Mouse (Mus musculus): ENCODE measurements around the gene Rasal1. TPM values are rescaled to one million over a fixed set of nuclear protein-coding genes. Genes with fewer than 3 reads are reported as not detected.

Rasal1 gene
- polyA plus RNA-seq, 1 experiment = 27.7 TPM

DNA sequence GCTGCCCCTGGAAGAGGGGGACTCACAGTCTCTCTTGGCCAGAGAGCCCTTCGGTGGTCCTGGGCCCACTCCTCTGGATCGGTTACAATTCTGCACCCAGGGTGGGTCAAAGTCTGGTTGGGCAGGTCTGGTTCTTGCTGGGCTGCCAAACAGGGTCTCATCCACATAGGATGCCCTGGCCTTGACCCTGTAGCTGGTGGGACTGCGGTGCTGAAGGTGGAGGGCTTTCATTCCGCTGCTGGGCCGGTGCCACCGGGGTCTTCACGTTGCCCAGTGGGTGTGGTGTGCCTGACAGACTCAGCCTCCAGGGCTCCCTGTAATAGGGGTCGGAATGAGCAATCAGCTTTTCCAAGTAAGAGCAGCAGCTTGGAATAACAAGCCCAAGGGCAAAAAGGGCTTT, 37.2 kb upstream of the Rasal1 start:
- Histone ChIP-seq H3K4me3 (ENCODE audit: control insufficient read depth, insufficient read depth, low read length) (no peak overlapping the region), H3K27me3 (ENCODE audit: control insufficient read depth, insufficient read depth, low read length) (no peaks in the 10 kb centered on the region), H3K27ac (ENCODE audit: control insufficient read depth, insufficient read depth, low read length) (no peak overlapping the region), H3K36me3 (ENCODE audit: control insufficient read depth, insufficient read depth, low read length) (no peaks in the 10 kb centered on the region), H3K4me1 (replicated peaks; ENCODE audit: control insufficient read depth, insufficient read depth, low read length) (peaks cover 15% of the 10 kb centered on the region)
- 86% methylated on average over 8 of the region's 8 CpGs for WGBS
- DNase-seq = no peak
- TF ChIP-seq CTCF (IDR thresholded peaks at IDR 0.05; ENCODE audit: borderline replicate concordance, control insufficient read depth, extremely low read depth, insufficient read depth, low read length, poor library complexity) (no peak), POLR2A (IDR thresholded peaks at IDR 0.05; ENCODE audit: control insufficient read depth, extremely low read depth, insufficient read depth, low read length, poor library complexity) (no peak)

DNA sequence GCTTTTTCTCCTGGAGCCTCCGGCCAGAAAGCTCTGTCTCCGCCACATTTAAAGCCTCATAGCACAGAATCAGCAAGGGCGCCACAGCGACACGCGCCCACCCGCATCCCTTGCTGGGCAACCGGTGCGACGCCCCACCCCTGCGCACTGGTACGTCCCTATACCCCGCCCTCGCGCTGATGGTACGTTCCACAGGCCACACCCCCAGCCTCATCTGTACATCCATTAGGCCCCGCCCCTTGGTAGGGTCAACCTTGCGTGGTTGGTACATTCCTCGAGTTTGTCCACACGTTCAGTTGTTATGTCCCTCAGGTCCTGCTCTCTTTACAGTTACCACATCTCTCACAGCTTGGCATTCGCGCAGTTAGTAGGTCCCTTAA, 36.2 kb upstream of the Rasal1 start, which contains the start of the genes Rita1 and Ddx54:
Rita1 (minus strand) TSS at position 148 of the 380 bp plus-strand sequence.
Ddx54 (plus strand) TSS at position 298 of the 380 bp plus-strand sequence.
- Histone ChIP-seq H3K36me3 (ENCODE audit: control insufficient read depth, insufficient read depth, low read length) (no peaks in the 10 kb centered on the region), H3K4me1 (replicated peaks; ENCODE audit: control insufficient read depth, insufficient read depth, low read length) (peaks cover 15% of the 10 kb centered on the region), H3K27ac (ENCODE audit: control insufficient read depth, insufficient read depth, low read length) (peak within 1 kb of the TSS; percentile 51), H3K27me3 (ENCODE audit: control insufficient read depth, insufficient read depth, low read length) (no peaks in the 10 kb centered on the region), H3K4me3 (ENCODE audit: control insufficient read depth, insufficient read depth, low read length) (peak within 1 kb of the TSS; percentile 64)
- under 1% methylated on average over 22 of the region's 22 CpGs for WGBS
- peak; percentile 98 for DNase-seq
- TF ChIP-seq CTCF (IDR thresholded peaks at IDR 0.05; ENCODE audit: borderline replicate concordance, control insufficient read depth, extremely low read depth, insufficient read depth, low read length, poor library complexity) = no peak
- TF ChIP-seq POLR2A (IDR thresholded peaks at IDR 0.05; ENCODE audit: control insufficient read depth, extremely low read depth, insufficient read depth, low read length, poor library complexity) = no peak

DNA sequence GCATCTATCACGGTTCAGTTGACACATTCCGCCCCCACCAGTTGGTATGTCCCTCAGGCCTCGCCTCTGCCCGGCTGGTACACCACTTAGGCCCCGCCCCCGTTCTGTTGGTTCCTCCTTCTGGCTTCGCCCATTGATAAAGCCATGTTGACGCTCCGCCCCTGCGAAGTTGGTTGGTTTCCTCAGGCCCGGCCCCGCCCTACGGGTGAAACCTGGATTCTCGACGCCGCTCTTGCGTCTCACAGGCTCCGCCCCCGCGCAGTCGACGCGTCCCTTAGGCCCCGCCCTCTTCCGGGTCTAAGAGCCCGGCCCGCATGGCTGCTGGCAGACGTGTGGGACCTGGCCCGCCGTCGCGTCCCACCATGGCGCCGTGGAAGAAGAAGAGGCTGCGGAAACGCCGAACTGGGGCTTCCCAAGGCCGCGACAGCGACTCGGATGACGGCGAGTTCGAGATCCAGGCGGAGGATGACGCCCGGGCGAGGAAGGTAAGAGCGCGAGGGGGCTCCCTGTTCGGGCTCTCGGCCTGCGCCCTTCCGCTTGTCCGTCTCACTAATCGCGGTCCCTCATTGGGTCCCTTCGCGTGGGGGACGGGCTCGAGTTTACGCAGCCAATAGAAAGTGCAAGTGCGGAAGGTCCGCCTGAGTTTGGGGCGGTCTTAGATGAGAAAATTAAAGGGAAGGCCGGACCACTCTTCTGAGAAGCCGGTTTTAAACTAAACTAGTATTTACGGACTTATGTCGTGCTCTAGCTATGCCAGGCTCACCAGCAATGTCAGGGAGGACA, 35.6 kb upstream of the Rasal1 start:
- Histone ChIP-seq H3K27me3 (ENCODE audit: control insufficient read depth, insufficient read depth, low read length) (no peaks in the 10 kb centered on the region), H3K36me3 (ENCODE audit: control insufficient read depth, insufficient read depth, low read length) (no peaks in the 10 kb centered on the region), H3K4me3 (ENCODE audit: control insufficient read depth, insufficient read depth, low read length) (peak overlapping the region; percentile 64), H3K27ac (ENCODE audit: control insufficient read depth, insufficient read depth, low read length) (peak overlapping the region; percentile 51), H3K4me1 (replicated peaks; ENCODE audit: control insufficient read depth, insufficient read depth, low read length) (peaks cover 15% of the 10 kb centered on the region)
- TF ChIP-seq CTCF (IDR thresholded peaks at IDR 0.05; ENCODE audit: borderline replicate concordance, control insufficient read depth, extremely low read depth, insufficient read depth, low read length, poor library complexity) (peak; percentile 66), POLR2A (IDR thresholded peaks at IDR 0.05; ENCODE audit: control insufficient read depth, extremely low read depth, insufficient read depth, low read length, poor library complexity) (peak; percentile 99)
- under 1% methylated on average over 69 of the region's 69 CpGs for WGBS
- DNase-seq = peak; percentile 100

DNA sequence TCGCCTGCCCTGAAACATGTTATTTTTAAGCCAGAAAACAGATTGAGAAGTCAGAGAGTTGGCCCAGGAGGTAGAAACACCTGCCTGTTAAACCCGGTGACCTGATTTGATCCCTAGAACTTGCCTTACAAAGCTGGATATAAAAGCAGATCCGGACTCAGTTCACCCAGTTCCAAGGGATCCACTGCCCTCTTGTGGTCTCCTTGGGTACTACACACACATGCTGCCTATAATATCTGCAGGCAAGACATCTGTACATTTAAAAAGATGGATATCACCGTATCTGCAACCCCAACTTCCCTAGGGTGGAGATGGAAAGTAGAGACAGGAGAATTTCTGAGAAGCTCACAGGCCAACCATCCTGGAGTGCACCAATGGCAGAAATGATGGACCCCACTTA, 32.7 kb upstream of the Rasal1 start:
- Histone ChIP-seq H3K27me3 (ENCODE audit: control insufficient read depth, insufficient read depth, low read length) (no peaks in the 10 kb centered on the region), H3K27ac (ENCODE audit: control insufficient read depth, insufficient read depth, low read length) (no peak overlapping the region), H3K4me3 (ENCODE audit: control insufficient read depth, insufficient read depth, low read length) (no peak overlapping the region), H3K36me3 (ENCODE audit: control insufficient read depth, insufficient read depth, low read length) (peaks cover 14% of the 10 kb centered on the region), H3K4me1 (replicated peaks; ENCODE audit: control insufficient read depth, insufficient read depth, low read length) (peaks cover 31% of the 10 kb centered on the region)
- TF ChIP-seq CTCF (IDR thresholded peaks at IDR 0.05; ENCODE audit: borderline replicate concordance, control insufficient read depth, extremely low read depth, insufficient read depth, low read length, poor library complexity) (no peak), POLR2A (IDR thresholded peaks at IDR 0.05; ENCODE audit: control insufficient read depth, extremely low read depth, insufficient read depth, low read length, poor library complexity) (no peak)
- 98% methylated on average over 4 of the region's 4 CpGs for WGBS
- no peak for DNase-seq

DNA sequence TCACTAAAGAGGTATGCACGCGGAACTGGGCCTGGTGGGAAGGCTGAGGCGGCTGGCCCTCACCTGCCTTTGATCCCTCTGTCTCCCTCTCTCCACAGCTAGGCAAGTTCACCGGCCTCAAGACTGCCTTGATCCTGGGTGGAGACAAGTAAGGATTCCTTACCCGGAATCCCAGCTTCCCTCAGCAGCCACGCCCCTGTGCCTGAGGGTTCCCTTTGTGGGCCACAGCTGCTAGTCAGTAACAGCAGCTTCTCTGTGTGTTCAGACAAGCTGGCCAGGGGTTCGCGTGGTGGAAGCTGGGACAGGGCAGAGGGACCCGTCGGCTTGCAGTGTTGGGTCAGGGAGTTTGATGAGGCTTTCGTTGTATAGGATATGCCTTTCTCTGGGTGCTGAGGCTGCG, 29.8 kb upstream of the Rasal1 start:
- DNase-seq = no peak
- H3K4me1 ChIP-seq (replicated peaks; ENCODE audit: control insufficient read depth, insufficient read depth, low read length) = peaks cover 44% of the 10 kb centered on the region
- TF ChIP-seq POLR2A (IDR thresholded peaks at IDR 0.05; ENCODE audit: control insufficient read depth, extremely low read depth, insufficient read depth, low read length, poor library complexity) (no peak), CTCF (IDR thresholded peaks at IDR 0.05; ENCODE audit: borderline replicate concordance, control insufficient read depth, extremely low read depth, insufficient read depth, low read length, poor library complexity) (no peak)
- no peak overlapping the region for H3K4me3 ChIP-seq (ENCODE audit: control insufficient read depth, insufficient read depth, low read length)
- WGBS = 94% methylated on average over 12 of the region's 12 CpGs
- no peak overlapping the region for H3K27ac ChIP-seq (ENCODE audit: control insufficient read depth, insufficient read depth, low read length)
- H3K36me3 ChIP-seq (ENCODE audit: control insufficient read depth, insufficient read depth, low read length) = peaks cover 18% of the 10 kb centered on the region
- H3K27me3 ChIP-seq (ENCODE audit: control insufficient read depth, insufficient read depth, low read length) = no peaks in the 10 kb centered on the region

DNA sequence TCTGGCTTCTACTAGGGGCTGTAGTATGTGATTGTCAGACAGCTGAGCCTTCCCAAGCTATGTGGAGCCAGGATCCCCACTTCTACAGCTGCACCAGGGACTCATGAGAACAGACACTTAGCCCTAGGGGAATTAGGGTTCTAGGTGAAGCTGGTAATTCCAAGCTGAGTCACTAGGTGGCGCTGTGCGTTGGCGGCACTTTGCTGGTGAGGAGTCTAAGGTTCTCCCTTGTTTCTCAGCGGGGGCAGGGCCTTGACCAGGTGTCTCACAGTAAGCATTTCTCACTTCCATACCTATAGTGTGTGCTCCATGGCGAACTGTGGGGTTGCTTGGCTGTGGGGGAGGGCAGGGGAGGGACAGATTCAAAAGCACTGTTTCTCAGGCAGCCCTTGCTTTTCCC, 29.4 kb upstream of the Rasal1 start:
- Histone ChIP-seq H3K4me1 (replicated peaks; ENCODE audit: control insufficient read depth, insufficient read depth, low read length) (peaks cover 42% of the 10 kb centered on the region), H3K36me3 (ENCODE audit: control insufficient read depth, insufficient read depth, low read length) (peaks cover 22% of the 10 kb centered on the region), H3K4me3 (ENCODE audit: control insufficient read depth, insufficient read depth, low read length) (no peak overlapping the region), H3K27me3 (ENCODE audit: control insufficient read depth, insufficient read depth, low read length) (no peaks in the 10 kb centered on the region), H3K27ac (ENCODE audit: control insufficient read depth, insufficient read depth, low read length) (no peak overlapping the region)
- peak; percentile 87 for DNase-seq
- WGBS = 27% methylated on average over 5 of the region's 5 CpGs
- TF ChIP-seq POLR2A (IDR thresholded peaks at IDR 0.05; ENCODE audit: control insufficient read depth, extremely low read depth, insufficient read depth, low read length, poor library complexity) = no peak
- peak; percentile 87; the same call in 1 of the 2 replicates for TF ChIP-seq CTCF (IDR thresholded peaks at IDR 0.05; ENCODE audit: borderline replicate concordance, control insufficient read depth, extremely low read depth, insufficient read depth, low read length, poor library complexity)
